Comparison of ENCODE assay signal across 8 mouse cellular contexts in the genomic region with DNA sequence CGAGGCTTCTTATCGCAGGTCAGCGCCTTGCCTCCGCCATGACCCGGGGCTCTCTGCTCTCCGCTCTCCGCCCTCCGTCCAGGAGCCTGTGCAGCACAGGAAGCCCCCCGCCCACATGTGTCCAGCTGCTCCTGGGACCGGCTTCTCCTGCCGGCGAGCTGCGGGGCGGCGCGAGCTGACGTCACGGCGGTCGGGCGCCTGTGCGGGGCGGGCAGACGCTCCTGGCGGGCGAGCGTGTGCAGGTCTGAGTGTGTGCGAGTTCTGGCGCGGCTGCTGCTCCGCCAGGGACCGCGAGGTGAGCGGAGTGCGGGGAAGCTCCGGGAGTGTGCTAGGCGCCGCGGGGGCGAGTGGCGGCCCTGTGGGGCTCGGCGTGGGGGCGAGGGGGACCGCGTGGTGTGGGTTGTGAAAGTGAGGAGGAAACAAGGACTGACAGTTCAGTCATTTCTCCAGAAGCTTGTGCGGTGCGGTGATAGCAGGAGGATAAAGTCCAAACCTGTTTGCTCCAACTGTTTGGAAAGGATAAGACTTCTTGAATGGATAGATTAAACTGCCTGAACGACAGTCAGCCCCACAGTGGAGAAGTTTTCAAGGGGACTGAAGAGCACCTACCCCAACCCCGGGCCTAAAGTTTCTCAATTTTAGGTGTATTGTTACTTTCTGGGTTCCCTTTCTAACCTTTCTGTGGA. TPM values are rescaled to one million over a fixed set of nuclear protein-coding genes. Genes with fewer than 3 reads are reported as not detected.
DNase-seq lines count a peak whose midpoint lies in the region; ATAC-seq and TF ChIP-seq lines count a peak whose summit lies in the region.

No protein-coding gene starts in this region.

- TF ChIP-seq POLR2A in olfactory bulb, adult 2 months (IDR thresholded peaks at IDR 0.05; ENCODE audit: insufficient read depth, low read depth, low read length), result 0 out of 2 replicates have a peak, but pooled peaks have one; percentile 26

- DNase-seq in ES-E14 (ENCODE audit: low read depth, low spot score), result peak; percentile 56
- DNase-seq in c-Kit-positive CD71-positive TER-119-positive erythroid progenitor cells, embryonic 14.5 days (ENCODE audit: low spot score), result peak; percentile 83
- peak; percentile 81 to 84 for DNase-seq in heart, postnatal 10 days
- DNase-seq in layer of hippocampus, adult 18-20 months (ENCODE audit: low spot score in 2 of 2), result peak; percentile 65 to 69
- DNase-seq in lung, embryonic 14.5 days, result peak; percentile 89
- DNase-seq in thymus, adult 18-20 months, result peak; percentile 37 to 46

- under 1% methylated on average over 49 of the region's 50 CpGs for WGBS in forebrain, embryonic 13.5 days
- under 1% methylated on average over 50 of the region's 50 CpGs for WGBS in lung, embryonic 14.5 days
- 1% methylated on average over 50 of the region's 50 CpGs for WGBS in olfactory bulb, adult 2 months

- H3K27ac ChIP-seq in ES-E14 (ENCODE audit: insufficient read depth, low read depth, low read length, poor library complexity, severe bottlenecking), result no peak overlapping the region
- H3K27ac ChIP-seq in forebrain, embryonic 13.5 days, result no peak overlapping the region
- H3K27ac ChIP-seq in lung, embryonic 14.5 days (ENCODE audit: low read depth), result peak overlapping the region; percentile 69
- H3K27ac ChIP-seq in olfactory bulb, adult 2 months (ENCODE audit: insufficient read depth, low read depth, low read length), result no peak overlapping the region

- H3K4me3 ChIP-seq in ES-E14 (ENCODE audit: insufficient read depth in 1 of 2, low read depth in 1 of 2, low read length in 2 of 2, poor library complexity in 1 of 2, severe bottlenecking in 1 of 2), result peak overlapping the region; percentile 80 to 85
- peak overlapping the region; percentile 62 for H3K4me3 ChIP-seq in forebrain, embryonic 13.5 days
- peak overlapping the region; percentile 67 for H3K4me3 ChIP-seq in lung, embryonic 14.5 days (ENCODE audit: low read depth, low read length)
- peak overlapping the region; percentile 69 for H3K4me3 ChIP-seq in olfactory bulb, adult 2 months (ENCODE audit: insufficient read depth, low read depth, low read length)

- H3K9ac ChIP-seq in ES-E14 (ENCODE audit: insufficient read depth, low read depth, low read length, poor library complexity, severe bottlenecking), result peak overlapping the region; percentile 84
- peak overlapping the region; percentile 73 for H3K9ac ChIP-seq in forebrain, embryonic 13.5 days
- H3K9ac ChIP-seq in lung, embryonic 14.5 days, result peak overlapping the region; percentile 73

- no peak for TF ChIP-seq CTCF in lung, embryonic 14.5 days (IDR thresholded peaks at IDR 0.05; ENCODE audit: low read depth)
- peak; percentile 30; the same call in 1 of the 2 replicates for TF ChIP-seq CTCF in olfactory bulb, adult 2 months (IDR thresholded peaks at IDR 0.05; ENCODE audit: insufficient read depth, low read depth, low read length)

- peak overlapping the region; percentile 87 for H3K4me2 ChIP-seq in forebrain, embryonic 13.5 days
- peak overlapping the region; percentile 81 for H3K4me2 ChIP-seq in lung, embryonic 14.5 days

- peaks cover 0 to 10% of the 10 kb centered on the region in 2 experiments; a peak in 2 of 4 replicates for H3K4me1 ChIP-seq in ES-E14 (ENCODE audit: control insufficient read depth in 2 of 2, insufficient read depth in 2 of 2, low read length in 2 of 2, poor library complexity in 1 of 2)
- H3K4me1 ChIP-seq in forebrain, embryonic 13.5 days, result peaks cover 6% of the 10 kb centered on the region; the same call in 1 of the 2 replicates
- H3K4me1 ChIP-seq in lung, embryonic 14.5 days (ENCODE audit: insufficient read depth), result no peaks in the 10 kb centered on the region
- H3K4me1 ChIP-seq in olfactory bulb, adult 2 months (ENCODE audit: control insufficient read depth, insufficient read depth, low read length), result no peaks in the 10 kb centered on the region

- no peaks in the 10 kb centered on the region for H3K27me3 ChIP-seq in forebrain, embryonic 13.5 days
- H3K27me3 ChIP-seq in lung, embryonic 14.5 days (ENCODE audit: insufficient read depth, low read length), result no peaks in the 10 kb centered on the region

- in situ Hi-C loops in ES-E14 (cut with MboI; ENCODE audit: low sequenced_read_pairs in 2 of 2, unreplicated experiment in 2 of 2), result no loop called here

- no peaks in the 10 kb centered on the region for H3K9me3 ChIP-seq in ES-E14 (ENCODE audit: control insufficient read depth, insufficient read depth, low read depth, low read length)
- H3K9me3 ChIP-seq in forebrain, embryonic 13.5 days (replicated peaks), result no peaks in the 10 kb centered on the region
- no peaks in the 10 kb centered on the region for H3K9me3 ChIP-seq in lung, embryonic 14.5 days (ENCODE audit: low read depth, low read length)

- intact Hi-C loops in heart, postnatal 10 days (cut with DNase I), result loop anchor here (2.0 kb wide), 1 partner anchor 34 kb away; no protein-coding TSS in a partner anchor

- H3K36me3 ChIP-seq in ES-E14 (ENCODE audit: control insufficient read depth, insufficient read depth, low read length, poor library complexity, severe bottlenecking), result no peaks in the 10 kb centered on the region
- H3K36me3 ChIP-seq in forebrain, embryonic 13.5 days (ENCODE audit: poor library complexity, severe bottlenecking), result no peaks in the 10 kb centered on the region
- no peaks in the 10 kb centered on the region for H3K36me3 ChIP-seq in lung, embryonic 14.5 days (ENCODE audit: insufficient read depth)

- ATAC-seq in forebrain, embryonic 13.5 days, result peak; percentile 99
- peak; percentile 99 for ATAC-seq in lung, embryonic 14.5 days (ENCODE audit: insufficient read depth)

TF ChIP-seq in ES-E14, 5 proteins besides CTCF, POLR2A, EP300 and RAD21:
- TF ChIP-seq ZNF384 (IDR thresholded peaks at IDR 0.05; ENCODE audit: low read depth, low read length), result no peak

RNA-seq across cellular contexts. Expression of a gene that starts 56.2 kb away (rescaled TPM):
- total RNA-seq in ES-E14 (2012; rRNA removed), result 138 and 140 TPM in 2 replicates
- 33.7 and 35.5 TPM in 2 replicates for polyA plus RNA-seq in forebrain, embryonic 13.5 days (2015; fragmentation: Nextera tagmentation; extraction: Ambion mirVana)
- 10 to 100 TPM; 42.7 to 50.4 TPM for total RNA-seq in heart, postnatal 10 days (2021)
- total RNA-seq in layer of hippocampus, adult 18-20 months (2021), result 10 to 100 TPM; 17.4 to 20.1 TPM
- 55.8 and 57.6 TPM in 2 replicates for polyA plus RNA-seq in lung, embryonic 14.5 days (2014; fragmentation: Nextera tagmentation; extraction: Ambion mirVana)
- not detected in 2 replicates for polyA plus RNA-seq in olfactory bulb, adult 2 months (2012; ENCODE audit: insufficient read depth, insufficient read length, low replicate concordance, missing spikeins)
